Mouse (Mus musculus): Measurements from ENCODE around the gene Lsm10.

The Lsm10 gene

DNA sequence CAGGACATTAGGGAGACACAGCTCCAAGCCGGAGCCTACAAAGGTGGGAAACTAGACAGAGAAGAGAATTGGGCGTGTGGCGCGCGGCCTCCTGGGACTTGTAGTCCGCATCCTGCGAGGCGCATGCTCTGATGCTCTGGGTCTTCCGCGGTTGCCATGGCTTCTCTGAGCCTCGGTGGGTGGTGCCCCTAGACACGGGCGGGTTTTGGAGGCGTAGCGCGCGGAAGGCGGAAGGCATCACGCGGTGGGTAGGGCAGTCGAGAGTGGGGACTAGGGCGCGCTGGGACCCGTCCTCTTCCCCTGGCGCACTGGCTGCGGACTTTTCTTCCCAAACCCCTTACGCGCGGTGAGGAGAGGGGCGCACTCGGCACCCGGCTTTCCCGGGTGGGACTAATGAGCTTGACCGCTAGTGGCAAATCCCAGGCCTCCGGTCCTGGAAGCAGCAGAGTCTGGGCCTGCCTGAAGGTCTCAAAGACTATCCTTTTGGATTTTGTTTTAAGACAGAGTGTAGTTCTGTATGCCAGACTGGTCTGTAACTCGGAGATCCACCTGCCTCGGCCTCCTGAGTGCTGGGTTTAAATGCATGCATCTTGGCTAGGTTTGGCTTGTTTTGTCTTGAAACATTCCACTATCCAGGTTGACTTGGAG lies at the start of gene Lsm10:
Gene Lsm10, plus strand, starts transcription at position 160 of the 648 bp plus-strand sequence.
- DNase-seq (ENCODE audit: low spot score in 2 of 2): peak; percentile 96 to 97

DNA sequence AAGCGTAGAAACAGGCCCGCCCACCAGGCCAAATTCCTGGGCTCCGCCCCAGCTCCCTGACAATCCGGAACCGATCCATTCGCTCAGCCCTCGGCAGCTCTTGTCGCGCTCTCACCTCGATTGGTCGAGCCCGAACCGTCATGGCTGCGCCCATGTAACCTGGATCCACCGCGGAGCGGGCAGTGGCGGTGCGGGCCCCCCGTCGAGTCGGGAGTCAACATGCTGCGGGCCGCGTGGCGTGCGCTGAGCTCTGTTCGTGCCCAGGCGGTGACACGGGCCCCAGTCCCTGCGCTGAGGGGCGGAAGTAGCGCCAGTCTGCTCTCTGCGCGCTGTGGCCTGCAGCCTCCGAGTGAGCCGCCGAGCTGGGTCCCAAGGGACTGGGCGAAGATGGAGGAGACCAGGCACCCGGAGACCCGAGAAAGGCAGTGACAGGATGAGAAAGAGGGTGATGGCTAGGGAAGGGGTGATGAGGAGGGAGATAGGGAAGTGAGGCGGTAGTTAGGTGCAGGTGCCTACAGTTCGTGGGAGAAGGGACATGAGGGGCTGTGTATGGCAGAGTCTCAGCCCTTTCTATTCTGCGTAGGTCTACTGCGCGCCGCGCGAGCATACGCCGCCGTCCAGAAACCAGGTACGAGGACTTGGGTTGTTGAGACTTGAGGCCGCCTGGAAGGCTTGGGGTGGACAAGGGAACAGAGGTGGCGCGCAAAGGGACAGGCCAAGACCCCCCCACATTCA lies 49.4 kb upstream of the Lsm10 start, which contains the start of gene Mrps15:
Gene Mrps15, plus strand, starts transcription at position 75 of the 735 bp plus-strand sequence.
- peak; percentile 77 to 80 for DNase-seq (ENCODE audit: low spot score in 2 of 2)

DNA sequence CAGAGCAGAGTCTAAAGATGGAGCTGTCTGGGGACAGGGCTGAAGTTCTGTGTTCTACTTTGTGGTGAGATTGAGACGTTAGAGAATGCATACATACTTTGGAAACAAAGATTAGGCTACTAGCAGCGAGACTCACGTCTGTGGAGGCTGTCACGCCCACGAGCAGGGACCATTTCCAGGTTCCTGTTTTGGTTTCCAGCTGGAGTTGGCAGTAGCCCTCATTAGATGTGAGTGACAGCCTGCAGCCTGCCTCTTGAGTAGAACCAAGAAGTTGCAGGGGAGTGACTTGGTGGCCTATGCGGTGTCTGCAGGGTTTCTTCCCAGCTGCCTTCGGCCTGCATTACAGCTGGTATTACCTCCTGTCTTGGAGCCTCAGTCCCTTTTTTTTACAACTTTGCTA lies 44.8 kb upstream of the Lsm10 start:
- DNase-seq (ENCODE audit: low spot score in 2 of 2): no peak

DNA sequence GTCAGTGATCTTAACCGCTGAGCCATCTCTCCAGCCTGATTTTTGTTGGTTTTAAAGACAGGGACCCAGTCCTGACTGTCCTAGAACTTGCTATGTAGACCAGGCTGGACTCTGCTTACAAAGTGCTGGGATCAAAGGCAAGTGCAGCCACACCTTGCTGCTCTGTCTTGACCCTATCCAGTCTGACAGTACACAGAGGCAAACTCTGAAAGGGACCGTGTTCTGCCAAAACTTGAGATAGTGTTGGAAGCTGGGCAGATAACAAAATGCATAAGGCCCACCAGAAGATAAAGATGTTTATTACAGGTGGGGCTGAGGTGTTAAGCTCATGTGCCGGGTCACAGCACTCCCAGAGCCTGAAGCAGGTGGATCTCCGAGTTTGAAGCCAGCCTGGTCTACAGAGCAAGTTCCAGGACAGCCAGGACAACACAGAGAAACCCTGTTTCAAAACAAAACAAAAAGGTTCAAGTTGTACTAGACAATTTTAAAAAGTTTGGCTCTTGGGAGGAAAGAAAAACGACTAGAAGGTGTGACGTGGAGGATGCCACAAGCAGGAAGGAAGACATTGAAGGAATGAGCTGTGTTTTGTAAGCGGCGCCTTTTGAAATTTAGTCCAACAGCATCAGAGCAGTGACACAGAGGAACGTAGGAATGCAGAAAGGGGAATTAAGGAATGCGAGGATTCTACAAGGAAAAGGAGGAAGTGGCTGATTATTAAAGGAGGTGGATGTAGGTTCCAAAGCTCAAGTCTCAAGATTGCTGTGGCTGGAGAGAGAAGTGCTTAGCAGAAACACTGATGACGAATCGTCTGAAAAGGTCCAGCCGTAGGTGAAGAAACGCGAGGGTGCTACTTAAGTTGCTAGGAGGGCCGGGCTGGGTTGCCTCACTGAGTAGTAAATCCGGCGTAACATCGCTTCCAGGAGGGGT lies 39.0 kb upstream of the Lsm10 start:
- DNase-seq (ENCODE audit: low spot score in 2 of 2): no peak

DNA sequence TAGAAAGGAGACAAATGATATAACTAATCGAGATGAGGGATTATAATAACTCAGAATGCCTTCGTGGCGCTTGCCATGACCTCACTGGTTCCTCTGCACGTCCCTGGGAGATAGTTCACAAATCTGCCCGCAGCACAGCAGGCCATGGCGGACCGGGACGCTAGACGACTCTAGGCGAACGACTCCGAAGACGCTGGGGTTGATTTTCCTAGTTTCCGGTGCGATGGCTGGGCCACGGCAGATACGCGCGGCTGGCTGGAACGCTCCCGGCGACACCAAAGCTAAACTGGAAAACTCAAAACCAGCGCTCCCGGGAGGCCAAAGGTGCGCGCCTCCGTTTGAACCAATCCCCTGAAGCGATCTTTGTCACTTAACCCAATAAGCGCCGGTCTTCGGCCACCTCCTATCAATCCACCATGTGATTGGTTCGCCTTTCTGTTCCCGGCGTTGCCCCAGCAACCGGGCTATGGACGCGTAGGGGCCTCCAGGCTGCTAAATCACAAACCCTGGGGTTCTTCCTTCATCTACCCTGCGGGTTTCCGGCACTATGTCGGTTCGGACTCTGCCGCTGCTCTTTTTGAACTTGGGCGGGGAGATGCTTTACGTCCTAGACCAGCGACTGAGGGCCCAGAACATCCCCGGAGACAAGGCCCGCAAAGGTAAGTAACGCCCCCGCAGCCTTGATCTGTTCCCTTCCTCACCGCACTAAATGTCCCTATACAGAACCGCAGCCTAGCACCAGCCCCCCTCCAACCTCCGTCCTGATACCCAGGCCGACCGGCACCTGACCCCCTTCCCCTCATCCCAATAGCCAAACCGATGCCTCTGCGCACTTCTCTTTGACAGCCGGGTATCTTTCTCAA lies 38.1 kb upstream of the Lsm10 start, which contains the start of gene Oscp1:
Gene Oscp1, plus strand, starts transcription at position 432 of the 863 bp plus-strand sequence.
- DNase-seq (ENCODE audit: low spot score in 2 of 2): peak; percentile 87 to 91

DNA sequence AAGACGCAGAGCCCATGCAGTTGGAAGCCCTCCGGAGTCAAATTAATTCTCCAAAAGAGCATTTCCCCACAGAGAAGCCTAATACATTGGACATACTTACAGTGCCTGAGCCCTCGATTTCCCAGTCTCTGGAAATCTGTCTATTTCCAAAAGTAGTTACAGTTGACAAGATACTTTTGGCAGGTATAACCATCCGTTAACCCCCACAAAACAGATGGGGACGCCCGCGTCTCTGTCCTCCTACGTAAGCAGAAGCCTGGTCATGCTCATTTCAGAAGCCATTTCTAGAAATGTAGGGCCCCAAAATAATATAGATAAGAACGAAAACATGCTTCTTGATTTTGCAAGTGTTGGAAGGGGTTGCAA lies 37.4 kb upstream of the Lsm10 start:
- no peak for DNase-seq (ENCODE audit: low spot score in 2 of 2)

DNA sequence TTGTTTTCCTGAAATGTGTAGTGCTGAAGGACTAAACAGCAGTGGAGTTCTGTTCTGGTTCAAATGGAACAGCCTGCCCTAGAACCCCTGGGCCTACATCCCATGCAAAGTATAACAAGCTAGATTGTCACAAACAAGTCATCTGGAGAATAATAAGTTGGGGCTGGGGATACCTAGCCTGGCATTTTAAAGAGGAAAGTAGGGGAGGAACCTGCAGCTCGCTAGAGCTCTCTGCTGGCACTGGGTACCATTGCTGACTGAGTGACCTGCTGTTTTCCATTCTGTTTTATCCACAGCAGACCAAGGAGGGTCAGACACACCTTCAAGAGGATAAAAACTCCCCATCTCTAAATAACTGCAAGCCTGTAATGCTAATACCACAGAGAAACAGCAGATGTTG lies 33.6 kb upstream of the Lsm10 start:
- DNase-seq (ENCODE audit: low spot score in 2 of 2): no peak

DNA sequence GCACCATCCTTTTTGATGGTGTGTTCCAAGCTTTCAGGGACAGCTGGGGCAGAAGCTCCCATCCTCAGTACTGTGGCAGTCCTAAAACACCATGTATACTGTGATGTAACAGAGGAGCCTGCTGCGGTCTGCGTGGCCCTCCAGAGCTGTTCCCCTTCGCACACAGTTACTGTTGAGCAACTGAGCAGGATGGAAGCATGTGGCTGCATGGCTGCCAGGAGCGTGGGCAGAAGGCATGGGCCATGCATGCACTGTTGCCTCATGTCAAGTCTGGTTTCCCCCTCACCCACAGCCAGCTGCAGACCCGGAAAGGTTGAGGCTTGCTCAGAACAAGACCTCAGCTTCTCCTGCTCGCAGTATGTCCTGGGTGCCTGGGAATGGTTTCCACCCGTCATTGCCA lies 31.2 kb upstream of the Lsm10 start:
- DNase-seq (ENCODE audit: low spot score in 2 of 2): no peak

DNA sequence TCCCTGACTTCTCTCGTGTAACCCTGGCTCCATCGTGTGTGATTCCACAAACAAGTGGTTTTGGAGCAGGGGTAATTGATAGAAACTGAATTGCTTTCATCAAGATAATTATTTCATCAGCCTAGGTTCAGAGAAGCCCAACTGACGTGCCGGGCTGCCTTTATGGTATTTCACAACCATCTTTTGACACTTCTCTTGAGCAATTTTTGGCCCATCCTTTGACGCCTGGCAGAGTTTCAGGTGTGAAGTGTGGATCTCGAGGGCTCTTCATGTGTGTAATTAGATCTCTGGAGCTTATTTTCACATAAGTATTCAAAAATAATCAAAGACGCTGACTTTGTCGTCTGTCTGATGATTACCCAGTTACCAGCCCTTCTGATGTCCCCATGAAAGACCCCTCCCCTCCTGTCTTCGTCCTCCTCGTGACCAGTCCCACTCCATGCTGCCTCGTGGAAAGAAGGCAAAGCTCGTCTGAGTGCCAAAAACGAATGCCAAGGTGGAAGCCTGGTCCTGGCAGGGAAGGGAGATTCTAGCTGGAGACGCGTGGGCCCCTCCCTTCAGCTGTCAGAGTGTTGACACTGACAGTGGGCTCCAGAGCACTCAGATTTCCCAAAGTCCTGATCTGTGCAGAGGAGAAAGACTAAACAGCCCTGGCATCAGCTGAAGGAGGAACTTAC lies 28.9 kb upstream of the Lsm10 start:
- DNase-seq (ENCODE audit: low spot score in 2 of 2): no peak

DNA sequence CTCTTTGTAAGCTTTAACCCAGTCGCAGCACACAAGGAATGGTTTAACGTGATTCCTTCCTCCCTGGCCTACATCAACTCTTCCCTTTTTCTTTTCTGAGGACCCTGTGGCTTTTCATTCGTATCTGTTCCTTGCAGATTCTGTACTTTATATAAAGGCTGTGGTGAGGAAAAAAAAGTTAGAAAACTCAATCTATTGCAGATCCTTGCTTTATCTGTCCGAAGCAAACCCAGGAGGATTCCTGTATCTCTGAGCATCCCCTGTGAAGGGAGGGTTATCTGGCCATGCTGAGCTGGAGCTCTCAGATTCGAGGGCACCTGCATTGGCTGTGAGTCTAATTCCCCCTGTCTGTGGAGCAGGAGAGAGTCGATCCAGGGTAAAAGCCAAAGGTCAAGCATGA lies 27.6 kb upstream of the Lsm10 start:
- no peak for DNase-seq (ENCODE audit: low spot score in 2 of 2)

DNA sequence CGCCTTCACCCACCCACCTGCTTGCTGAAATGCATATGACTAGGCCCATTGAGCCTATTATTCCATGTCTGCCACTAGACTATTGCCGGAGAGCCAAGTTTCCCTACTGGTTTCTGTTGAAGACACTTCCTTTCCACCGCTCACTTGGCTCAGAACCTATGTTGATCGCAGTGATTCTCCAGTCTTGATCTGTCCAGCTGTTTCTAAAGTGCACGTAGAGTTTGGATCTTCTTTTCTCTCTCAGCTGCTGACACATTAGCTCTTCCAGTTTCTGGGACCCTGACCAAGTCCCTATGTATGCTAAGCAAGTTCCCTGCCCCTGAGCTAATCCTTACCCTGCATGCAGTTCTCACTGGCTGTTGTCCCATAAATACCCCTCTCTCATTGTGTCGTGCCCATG lies 18.6 kb upstream of the Lsm10 start:
- DNase-seq (ENCODE audit: low spot score in 2 of 2): no peak

DNA sequence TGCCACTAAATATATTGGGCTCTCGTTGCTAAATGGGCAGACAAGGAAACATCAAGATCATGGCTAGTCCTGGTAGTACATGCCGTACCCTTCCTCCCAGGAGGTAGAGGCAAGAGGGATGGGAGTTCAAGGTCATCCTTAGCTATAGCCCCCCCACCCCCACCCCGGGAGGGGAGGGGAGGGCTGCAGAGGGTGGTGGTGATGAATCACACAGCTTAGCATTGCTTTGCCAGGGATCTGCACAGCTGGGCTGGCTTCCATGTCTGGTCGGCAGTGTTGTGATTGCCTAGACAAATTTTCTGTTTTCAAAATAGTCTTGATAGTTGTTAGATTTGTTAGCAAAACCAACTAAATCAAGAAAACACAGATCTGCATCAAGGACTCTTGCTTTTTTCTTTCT lies 17.2 kb upstream of the Lsm10 start:
- DNase-seq (ENCODE audit: low spot score in 2 of 2): no peak

DNA sequence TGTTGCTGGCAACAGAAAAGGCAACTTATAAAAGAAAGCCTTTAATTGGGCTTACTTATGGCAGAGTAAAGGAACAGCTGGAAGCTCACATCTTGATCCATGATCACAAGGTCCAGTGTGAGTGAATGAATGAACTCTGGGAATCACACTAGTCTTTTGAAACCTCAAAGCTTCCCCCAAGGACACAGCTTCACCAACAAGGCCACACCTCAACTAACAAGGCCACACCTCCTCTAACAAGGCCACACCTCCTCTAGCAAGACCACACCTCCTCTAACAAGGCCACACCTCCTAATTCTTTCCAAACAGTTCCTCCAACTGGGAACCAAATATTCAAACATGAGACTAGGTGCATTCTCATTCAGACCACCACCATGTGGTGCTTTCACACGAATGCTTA lies 14.8 kb upstream of the Lsm10 start:
- no peak for DNase-seq (ENCODE audit: low spot score in 2 of 2)

DNA sequence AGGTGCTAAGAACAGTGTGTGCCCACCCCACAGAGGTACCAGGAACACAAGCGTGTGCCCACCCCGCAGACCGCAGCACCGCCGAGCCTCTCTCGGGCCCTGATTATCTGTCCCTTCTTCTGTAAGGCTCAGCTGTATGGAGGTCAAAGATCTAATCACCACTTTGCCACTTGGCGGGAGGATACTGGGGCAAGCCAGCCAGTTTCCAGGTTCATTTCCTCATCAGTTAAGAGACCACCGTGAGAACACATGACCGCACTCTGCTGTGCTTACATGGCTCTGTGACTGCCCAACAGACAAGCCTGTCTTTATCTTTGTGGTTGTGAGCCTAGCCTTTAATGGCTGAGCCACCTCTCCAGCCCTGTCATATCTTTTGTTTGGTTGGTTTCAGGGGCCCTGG lies 13.4 kb upstream of the Lsm10 start:
- DNase-seq (ENCODE audit: low spot score in 2 of 2): no peak

DNA sequence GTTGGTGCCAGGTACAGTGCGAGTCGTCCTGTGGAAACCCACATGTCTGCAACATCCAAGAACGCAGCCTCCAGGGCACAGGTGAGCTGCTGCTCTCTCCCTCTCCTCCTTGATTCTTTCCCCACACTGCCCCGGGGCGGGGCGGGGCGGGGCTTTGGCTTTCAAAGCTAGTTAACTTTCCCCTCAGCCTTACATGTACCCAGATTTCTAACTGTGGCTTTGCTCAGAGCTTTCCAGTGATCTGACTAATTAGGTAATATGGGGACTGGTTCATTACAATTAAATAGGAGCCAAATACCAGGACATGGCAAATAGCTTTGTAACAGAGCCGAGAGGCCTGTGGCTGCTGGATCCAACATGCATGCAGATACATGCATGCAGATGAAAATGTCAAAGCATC lies 12.0 kb upstream of the Lsm10 start:
- no peak for DNase-seq (ENCODE audit: low spot score in 2 of 2)

DNA sequence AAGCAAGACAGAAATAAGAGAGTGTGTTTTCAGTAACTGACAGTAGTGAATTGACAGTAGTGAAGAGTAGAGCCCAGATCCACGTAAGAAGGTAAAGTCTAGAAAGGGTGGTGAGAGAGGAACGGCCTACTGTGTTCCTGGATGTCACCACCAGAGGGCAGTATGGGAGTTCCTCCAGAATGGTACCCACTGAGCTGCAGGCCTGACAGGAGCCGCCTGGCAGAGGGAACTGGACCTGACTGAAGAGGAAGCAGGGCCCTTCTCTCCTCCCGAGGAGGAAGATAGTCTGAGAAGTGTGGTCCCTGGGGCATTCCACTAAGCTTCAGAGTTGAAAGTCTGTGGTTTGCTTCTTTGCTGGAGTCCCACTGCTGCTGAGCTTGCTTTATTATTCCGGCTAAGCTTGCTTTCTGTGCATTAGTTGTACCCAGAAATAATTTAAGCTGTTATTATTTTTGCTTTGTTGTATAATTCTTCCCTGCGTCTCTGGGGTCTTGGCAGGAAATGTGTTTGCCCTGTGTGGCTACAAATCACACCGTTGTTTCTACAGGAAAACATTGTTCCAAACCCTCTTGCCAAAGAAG lies 10.3 kb upstream of the Lsm10 start:
- DNase-seq (ENCODE audit: low spot score in 2 of 2): peak; percentile 80 to 82

DNA sequence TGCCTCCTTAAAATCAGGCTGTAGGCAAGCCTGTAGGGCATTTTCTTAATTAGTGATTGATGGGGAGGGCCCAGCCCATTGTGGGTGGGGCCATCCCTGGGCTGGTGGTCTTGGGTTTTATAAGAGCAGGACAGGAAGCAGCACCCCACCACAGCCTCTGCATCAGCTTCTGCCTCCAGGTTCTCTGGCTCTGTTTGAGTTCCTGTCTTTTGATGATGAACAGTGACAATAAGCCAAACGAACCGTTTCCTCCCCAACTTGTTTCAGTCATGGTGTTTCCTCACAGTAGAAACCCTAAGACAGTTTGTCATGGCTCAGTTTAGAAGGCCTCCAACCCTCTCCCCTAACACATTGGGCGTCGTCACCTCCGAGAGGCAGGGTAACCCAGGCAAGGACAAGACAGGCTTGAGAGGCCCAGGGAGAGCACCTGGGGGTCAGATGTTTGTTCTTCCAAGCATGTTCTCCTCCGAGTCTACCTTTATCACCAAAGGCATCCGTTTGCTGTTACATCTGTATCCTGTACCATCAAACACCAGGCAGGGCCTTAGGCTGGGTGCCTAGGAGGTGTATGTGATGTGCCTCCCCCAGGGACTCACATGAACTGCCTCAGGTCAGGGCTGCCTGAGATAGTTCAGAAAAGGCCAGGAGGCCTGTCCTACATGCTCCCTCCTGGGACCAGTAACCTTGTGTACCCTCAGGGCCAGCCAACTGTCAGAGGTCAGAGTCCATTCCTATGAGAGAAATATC lies 6.1 kb upstream of the Lsm10 start:
- no peak for DNase-seq (ENCODE audit: low spot score in 2 of 2)

DNA sequence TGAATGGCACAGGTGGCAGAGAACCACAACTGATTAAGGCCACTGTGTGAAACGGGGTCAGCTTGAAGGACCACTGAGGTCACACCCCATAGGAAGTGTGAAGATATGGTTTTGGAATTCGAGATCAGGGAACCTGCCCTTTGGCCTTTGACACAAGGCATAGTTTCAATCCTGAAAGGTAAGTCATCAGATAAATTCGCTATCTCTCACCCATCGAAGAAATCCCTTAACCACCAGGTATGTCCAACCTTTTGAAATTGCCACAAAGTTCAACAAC lies 5.6 kb upstream of the Lsm10 start:
- DNase-seq (ENCODE audit: low spot score in 2 of 2): no peak

DNA sequence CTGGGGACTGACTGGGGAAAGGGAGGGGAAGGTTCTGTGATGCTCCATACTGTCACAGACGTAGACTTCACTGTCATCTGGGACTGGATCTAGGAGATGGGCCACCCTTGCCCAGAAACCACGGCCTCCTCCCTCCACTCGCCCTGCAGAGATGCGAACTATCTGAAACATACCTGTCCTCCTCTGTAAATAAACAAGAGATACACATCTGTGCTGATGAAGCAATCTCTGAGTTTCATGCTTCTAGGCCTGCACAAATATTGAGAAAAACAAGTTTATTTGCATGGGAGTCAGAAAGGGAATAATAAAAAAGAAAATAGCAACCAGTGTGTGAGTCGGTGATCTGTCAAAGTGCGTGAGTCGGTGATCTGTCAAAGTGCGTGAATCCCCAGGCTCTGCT lies 4.5 kb upstream of the Lsm10 start:
- no peak for DNase-seq (ENCODE audit: low spot score in 2 of 2)
